Mouse (Mus musculus): Measurements from ENCODE around the gene Crat. TPM values are rescaled to one million over a fixed set of nuclear protein-coding genes. Genes with fewer than 3 reads are reported as not detected.

Gene Crat
- polyA plus RNA-seq, 1 experiment from 2014 or later, result 37.4 TPM

DNA sequence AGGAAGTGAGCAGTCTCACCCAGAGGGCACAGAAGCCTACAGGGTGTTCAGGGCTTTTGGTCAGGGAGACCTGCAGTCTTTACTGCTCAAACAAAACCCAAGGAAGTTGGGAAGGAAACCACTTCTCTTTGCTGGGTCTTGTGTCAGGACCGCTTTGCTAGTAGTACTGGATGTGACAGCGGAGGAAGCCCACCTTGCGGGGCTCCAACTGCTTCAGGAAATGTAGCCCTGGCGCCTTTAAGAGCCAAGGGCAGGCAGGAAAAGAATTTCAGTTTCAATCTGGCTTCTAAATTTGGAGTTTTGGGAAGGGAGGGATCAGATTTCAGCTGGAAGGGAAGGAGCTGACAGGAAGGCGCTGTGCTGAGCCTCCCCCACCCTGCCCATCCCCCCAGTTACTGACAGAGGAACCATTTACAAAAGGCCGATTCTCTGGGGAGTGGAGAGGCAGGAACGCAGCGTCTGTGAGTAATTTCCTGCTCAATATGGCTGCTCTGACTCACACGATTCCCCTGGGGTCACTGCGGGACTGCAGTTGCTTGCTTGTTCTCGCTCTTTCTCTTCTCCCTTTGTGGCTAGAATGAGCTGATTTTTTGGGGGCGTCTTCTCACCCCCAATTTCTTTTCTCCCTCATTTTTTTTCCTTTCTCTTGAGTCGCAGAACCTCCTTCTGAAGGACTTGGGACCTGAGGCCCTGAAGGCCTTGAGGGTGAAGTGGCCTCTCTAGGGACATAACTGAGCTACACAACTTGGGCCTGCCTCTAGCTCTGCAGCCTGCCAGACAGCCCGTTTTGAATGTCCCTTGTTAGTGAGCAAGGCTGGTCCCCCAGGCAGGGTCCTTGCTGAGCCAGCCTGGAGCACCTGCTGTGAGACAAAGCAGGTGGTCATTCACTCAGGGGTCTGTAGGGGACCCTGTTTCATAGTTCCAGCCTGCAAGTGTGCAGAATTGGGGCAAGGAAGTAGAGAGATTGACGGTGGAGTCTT is 26.2 kb upstream of the Crat start:
- H3K4me1 ChIP-seq (ENCODE audit: insufficient read depth, low read depth, low read length), result peaks cover 39% of the 10 kb centered on the region
- no peaks in the 10 kb centered on the region for H3K9me3 ChIP-seq (ENCODE audit: low read length)
- H3K9ac ChIP-seq (replicated peaks; ENCODE audit: low read depth), result peak overlapping the region; percentile 57
- H3K4me3 ChIP-seq (ENCODE audit: low read depth, low read length), result peak overlapping the region; percentile 25
- no peaks in the 10 kb centered on the region for H3K27me3 ChIP-seq (replicated peaks; ENCODE audit: insufficient read depth, low read length)
- ATAC-seq, result peak; percentile 88
- WGBS, result 3% methylated on average over 15 of the region's 15 CpGs
- peaks cover 28% of the 10 kb centered on the region for H3K36me3 ChIP-seq (ENCODE audit: insufficient read depth, low read length)
- H3K27ac ChIP-seq (ENCODE audit: low read length), result peak overlapping the region; percentile 98
- TF ChIP-seq EP300 (IDR thresholded peaks at IDR 0.05) (peak; percentile 94), CTCF (IDR thresholded peaks at IDR 0.05) (peak; percentile 15; the same call in 1 of the 2 replicates)
- peak overlapping the region; percentile 63 for H3K4me2 ChIP-seq (replicated peaks; ENCODE audit: low read depth, low read length)
- peak; percentile 98 for DNase-seq (ENCODE audit: low spot score)

DNA sequence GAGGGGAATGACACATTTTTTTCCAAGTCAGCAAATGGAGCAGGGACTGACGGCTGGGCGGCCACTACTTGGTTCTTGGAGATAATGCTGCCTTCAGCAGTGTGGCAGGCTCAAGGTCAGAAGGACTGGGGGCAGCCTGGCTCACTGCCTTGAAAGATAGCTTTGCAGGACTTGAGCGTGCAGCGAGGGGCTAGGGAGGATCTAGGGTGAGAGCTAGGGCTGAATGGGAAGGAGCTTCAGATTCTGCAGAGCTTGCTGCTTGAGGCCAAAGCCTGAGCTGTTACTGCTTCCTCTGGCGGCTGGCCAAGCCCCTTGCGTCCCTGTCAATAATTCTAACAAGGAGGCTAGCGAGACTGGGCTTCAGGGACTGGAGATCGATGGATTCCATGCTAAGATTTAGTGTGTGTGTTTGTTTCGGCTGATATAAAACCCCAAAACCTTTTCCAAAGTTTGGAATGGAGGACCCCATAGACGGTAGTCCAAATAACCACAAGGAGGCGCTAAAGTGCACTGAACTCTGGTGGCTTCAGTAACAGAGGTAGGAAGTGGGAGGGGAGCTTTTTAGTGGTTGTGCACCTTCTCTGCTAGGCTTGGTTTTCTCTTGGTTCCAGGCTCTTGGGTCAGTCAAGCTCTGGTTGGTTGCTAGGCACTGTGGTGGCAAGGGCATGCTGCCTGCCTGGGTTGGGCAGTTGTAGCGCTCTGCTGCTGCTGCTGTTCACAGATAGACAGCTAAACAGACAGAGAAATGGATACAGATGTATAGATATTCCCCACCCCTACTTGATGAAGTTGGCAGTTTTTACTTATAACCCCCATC is 25.3 kb upstream of the Crat start:
- ATAC-seq, result peak; percentile 77
- peak overlapping the region; percentile 32 for H3K9ac ChIP-seq (replicated peaks; ENCODE audit: low read depth)
- H3K9me3 ChIP-seq (ENCODE audit: low read length), result no peaks in the 10 kb centered on the region
- peak overlapping the region; percentile 63 for H3K4me2 ChIP-seq (replicated peaks; ENCODE audit: low read depth, low read length)
- DNase-seq (ENCODE audit: low spot score), result peak; percentile 97
- peaks cover 28% of the 10 kb centered on the region for H3K36me3 ChIP-seq (ENCODE audit: insufficient read depth, low read length)
- WGBS, result 5% methylated on average over 12 of the region's 12 CpGs
- no peak overlapping the region for H3K4me3 ChIP-seq (ENCODE audit: low read depth, low read length)
- H3K27me3 ChIP-seq (replicated peaks; ENCODE audit: insufficient read depth, low read length), result no peaks in the 10 kb centered on the region
- H3K4me1 ChIP-seq (ENCODE audit: insufficient read depth, low read depth, low read length), result peaks cover 39% of the 10 kb centered on the region
- TF ChIP-seq EP300 (IDR thresholded peaks at IDR 0.05) (no peak), CTCF (IDR thresholded peaks at IDR 0.05) (peak; percentile 92)
- peak overlapping the region; percentile 98 for H3K27ac ChIP-seq (ENCODE audit: low read length)

DNA sequence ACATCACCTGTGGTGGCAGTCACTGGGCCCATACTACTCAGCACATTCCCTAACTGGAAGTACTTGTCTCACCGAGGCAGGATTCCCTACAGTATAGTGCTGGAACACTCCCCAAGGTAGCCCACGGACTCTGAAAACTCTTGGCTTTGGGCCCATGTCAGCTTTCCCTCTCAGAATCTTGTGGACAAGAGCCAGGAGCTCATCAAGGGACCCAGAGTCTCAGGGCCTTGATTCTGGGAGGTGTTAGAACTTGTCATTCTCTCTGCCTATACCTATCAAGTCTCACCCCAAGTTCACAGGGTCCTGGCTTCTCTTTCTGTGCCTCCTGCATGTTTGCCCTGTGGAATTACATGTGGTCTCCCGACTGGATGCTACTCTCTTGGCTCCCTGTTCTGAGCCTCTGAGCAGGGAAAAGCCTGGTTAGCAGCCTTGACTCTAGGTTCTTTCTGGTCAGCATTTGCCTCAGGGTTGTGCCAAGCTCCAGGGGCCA is 24.6 kb upstream of the Crat start:
- Histone ChIP-seq H3K9me3 (ENCODE audit: low read length) (no peaks in the 10 kb centered on the region), H3K4me1 (ENCODE audit: insufficient read depth, low read depth, low read length) (peaks cover 33% of the 10 kb centered on the region), H3K27ac (ENCODE audit: low read length) (peak overlapping the region; percentile 98), H3K4me2 (replicated peaks; ENCODE audit: low read depth, low read length) (0 out of 2 replicates have a peak overlapping the region, but pooled peaks have one; percentile 22), H3K9ac (replicated peaks; ENCODE audit: low read depth) (no peak overlapping the region), H3K36me3 (ENCODE audit: insufficient read depth, low read length) (peaks cover 28% of the 10 kb centered on the region), H3K4me3 (ENCODE audit: low read depth, low read length) (no peak overlapping the region), H3K27me3 (replicated peaks; ENCODE audit: insufficient read depth, low read length) (no peaks in the 10 kb centered on the region)
- DNase-seq (ENCODE audit: low spot score), result no peak
- WGBS, result 19% methylated on average over 3 of the region's 3 CpGs
- no peak for ATAC-seq
- TF ChIP-seq EP300 (IDR thresholded peaks at IDR 0.05), result no peak
- TF ChIP-seq CTCF (IDR thresholded peaks at IDR 0.05), result no peak

DNA sequence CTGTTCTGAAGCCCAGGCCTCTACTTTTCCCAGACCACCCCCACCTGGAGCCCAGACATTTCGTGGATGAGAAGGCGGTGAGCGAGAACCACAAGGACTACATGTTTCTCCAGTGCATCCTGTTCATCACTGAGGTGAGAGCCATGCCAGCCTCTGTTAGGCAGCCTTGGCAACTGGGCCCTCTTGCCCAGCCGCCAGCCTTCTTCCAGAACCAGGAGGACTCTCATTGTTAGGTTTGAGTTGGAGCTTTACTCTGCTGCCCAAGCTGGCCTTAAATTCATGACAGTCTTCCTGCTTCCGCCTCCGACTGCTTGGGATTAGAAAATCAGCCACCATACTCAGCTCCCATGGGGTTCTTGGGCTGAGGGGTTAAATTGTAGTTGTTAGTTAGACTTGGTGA is 24.0 kb upstream of the Crat start:
- no peak overlapping the region for H3K4me3 ChIP-seq (ENCODE audit: low read depth, low read length)
- DNase-seq (ENCODE audit: low spot score), result no peak
- 88% methylated on average over 6 of the region's 6 CpGs for WGBS
- H3K9ac ChIP-seq (replicated peaks; ENCODE audit: low read depth), result no peak overlapping the region
- no peaks in the 10 kb centered on the region for H3K9me3 ChIP-seq (ENCODE audit: low read length)
- peaks cover 28% of the 10 kb centered on the region for H3K36me3 ChIP-seq (ENCODE audit: insufficient read depth, low read length)
- H3K4me1 ChIP-seq (ENCODE audit: insufficient read depth, low read depth, low read length), result peaks cover 30% of the 10 kb centered on the region
- ATAC-seq, result no peak
- no peaks in the 10 kb centered on the region for H3K27me3 ChIP-seq (replicated peaks; ENCODE audit: insufficient read depth, low read length)
- H3K4me2 ChIP-seq (replicated peaks; ENCODE audit: low read depth, low read length), result no peak overlapping the region
- peak overlapping the region; percentile 20; the same call in 1 of the 2 replicates for H3K27ac ChIP-seq (ENCODE audit: low read length)
- TF ChIP-seq EP300 (IDR thresholded peaks at IDR 0.05) (no peak), CTCF (IDR thresholded peaks at IDR 0.05) (no peak)

DNA sequence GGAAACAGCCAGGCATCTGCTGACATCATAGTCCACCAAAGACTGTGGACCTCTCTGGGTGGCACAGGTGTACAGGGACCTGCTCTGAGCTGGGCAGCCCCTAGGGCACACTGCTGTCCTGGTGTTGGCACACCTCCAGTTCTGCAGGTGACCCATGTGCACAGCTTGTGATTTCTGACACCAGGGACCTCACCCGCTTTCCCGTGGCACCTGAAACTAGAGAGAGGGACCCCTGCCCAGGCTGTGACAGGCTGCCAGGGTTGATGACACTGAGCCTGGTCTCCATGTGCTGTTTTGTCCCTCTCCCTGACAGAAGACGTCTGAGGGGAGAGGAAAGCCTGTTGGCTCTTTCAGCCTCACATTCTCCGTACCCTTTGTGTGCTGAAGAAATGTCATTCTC is 22.2 kb upstream of the Crat start:
- Histone ChIP-seq H3K36me3 (ENCODE audit: insufficient read depth, low read length) (peaks cover 40% of the 10 kb centered on the region), H3K4me1 (ENCODE audit: insufficient read depth, low read depth, low read length) (peaks cover 14% of the 10 kb centered on the region), H3K9me3 (ENCODE audit: low read length) (no peaks in the 10 kb centered on the region), H3K9ac (replicated peaks; ENCODE audit: low read depth) (no peak overlapping the region), H3K4me3 (ENCODE audit: low read depth, low read length) (no peak overlapping the region), H3K27me3 (replicated peaks; ENCODE audit: insufficient read depth, low read length) (no peaks in the 10 kb centered on the region), H3K27ac (ENCODE audit: low read length) (no peak overlapping the region), H3K4me2 (replicated peaks; ENCODE audit: low read depth, low read length) (no peak overlapping the region)
- no peak for DNase-seq (ENCODE audit: low spot score)
- ATAC-seq, result no peak
- TF ChIP-seq EP300 (IDR thresholded peaks at IDR 0.05) (no peak), CTCF (IDR thresholded peaks at IDR 0.05) (no peak)
- 87% methylated on average over 4 of the region's 4 CpGs for WGBS

DNA sequence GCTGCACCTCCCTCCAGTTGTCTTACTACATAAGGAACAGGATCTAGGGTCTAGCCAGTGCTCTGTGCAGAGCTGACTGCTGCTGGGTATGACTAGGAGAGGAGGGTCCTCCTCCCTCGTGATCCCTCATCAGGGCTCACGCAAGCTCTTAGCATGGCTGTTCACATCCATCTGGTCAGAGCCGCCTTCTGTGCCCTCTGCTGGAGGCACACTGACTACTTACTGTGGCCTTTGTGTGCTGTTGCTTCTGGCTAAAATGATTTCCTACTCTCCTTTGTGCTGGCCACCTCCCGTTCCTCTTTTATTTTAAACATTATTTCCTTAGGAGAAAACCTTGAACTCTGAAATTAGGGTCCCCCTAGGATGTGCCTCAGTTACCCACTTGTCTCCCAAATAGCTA is 21.2 kb upstream of the Crat start:
- DNase-seq (ENCODE audit: low spot score) (no peak), ATAC-seq (no peak)
- no peak overlapping the region for H3K4me2 ChIP-seq (replicated peaks; ENCODE audit: low read depth, low read length)
- no peak overlapping the region for H3K27ac ChIP-seq (ENCODE audit: low read length)
- no peak overlapping the region for H3K4me3 ChIP-seq (ENCODE audit: low read depth, low read length)
- H3K27me3 ChIP-seq (replicated peaks; ENCODE audit: insufficient read depth, low read length), result no peaks in the 10 kb centered on the region
- WGBS, result 84% methylated on average over 4 of the region's 4 CpGs
- no peaks in the 10 kb centered on the region for H3K9me3 ChIP-seq (ENCODE audit: low read length)
- peaks cover 44% of the 10 kb centered on the region for H3K36me3 ChIP-seq (ENCODE audit: insufficient read depth, low read length)
- TF ChIP-seq CTCF (IDR thresholded peaks at IDR 0.05) (no peak), EP300 (IDR thresholded peaks at IDR 0.05) (no peak)
- H3K4me1 ChIP-seq (ENCODE audit: insufficient read depth, low read depth, low read length), result peaks cover 5% of the 10 kb centered on the region
- no peak overlapping the region for H3K9ac ChIP-seq (replicated peaks; ENCODE audit: low read depth)
